Mouse (Mus musculus) lung, adult 10 weeks (tissue): ENCODE measurements around the gene Map3k12. TPM values are rescaled to one million over a fixed set of nuclear protein-coding genes. Genes with fewer than 3 reads are reported as not detected.

ENCODE experiments used
- polyA plus RNA-seq: library from polyadenylated mRNA; stranded (reverse); fragments of 350-450 nt; fragmentation: Illumina TruSeq; extraction: RNeasy Lipid Tissue Mini Kit (QIAGEN cat#74804); gene quantifications from one replicate; pipeline ENCODE4 v1.2.3, GENCODE M21; 2014; ENCODE audit warnings: low read depth, low replicate concordance; ENCODE audit not compliant: insufficient read depth

The Map3k12 gene
- 3.0 TPM for polyA plus RNA-seq

DNA sequence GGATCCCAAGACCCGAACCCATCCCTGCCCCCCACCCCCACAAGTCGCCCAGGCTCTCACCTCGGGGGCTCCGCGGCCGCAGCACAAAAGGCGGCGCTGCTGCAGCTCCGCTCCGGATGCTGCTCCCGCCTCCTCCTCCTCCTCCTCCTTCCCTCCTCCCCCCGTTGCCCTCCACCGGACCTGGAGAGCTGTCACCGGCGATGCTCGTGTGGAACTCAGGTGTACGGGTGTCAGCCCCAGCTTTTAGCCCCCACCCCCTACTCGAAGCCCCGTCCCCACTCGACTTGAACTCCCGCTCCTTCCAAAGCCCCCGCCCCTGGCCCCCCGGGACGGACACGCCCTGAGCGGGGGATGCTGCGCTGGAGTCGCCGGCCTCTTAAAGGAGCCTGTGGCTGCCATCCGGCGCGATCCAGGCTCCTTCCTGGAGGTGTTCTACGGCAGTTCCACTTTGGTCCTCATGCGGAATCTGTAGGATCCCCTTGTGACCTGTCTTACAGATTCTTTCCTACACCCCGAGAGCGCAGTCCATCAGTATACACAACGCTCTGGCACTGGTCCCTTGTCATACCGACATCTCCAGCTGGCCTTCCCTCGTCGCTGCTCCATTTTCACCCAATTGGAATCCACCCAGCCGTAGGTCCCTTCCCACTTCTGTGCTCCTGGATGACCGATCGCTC lies at the start of gene Map3k12:
TSS of gene Map3k12 (minus strand) at position 337 of the 677 bp plus-strand sequence.

DNA sequence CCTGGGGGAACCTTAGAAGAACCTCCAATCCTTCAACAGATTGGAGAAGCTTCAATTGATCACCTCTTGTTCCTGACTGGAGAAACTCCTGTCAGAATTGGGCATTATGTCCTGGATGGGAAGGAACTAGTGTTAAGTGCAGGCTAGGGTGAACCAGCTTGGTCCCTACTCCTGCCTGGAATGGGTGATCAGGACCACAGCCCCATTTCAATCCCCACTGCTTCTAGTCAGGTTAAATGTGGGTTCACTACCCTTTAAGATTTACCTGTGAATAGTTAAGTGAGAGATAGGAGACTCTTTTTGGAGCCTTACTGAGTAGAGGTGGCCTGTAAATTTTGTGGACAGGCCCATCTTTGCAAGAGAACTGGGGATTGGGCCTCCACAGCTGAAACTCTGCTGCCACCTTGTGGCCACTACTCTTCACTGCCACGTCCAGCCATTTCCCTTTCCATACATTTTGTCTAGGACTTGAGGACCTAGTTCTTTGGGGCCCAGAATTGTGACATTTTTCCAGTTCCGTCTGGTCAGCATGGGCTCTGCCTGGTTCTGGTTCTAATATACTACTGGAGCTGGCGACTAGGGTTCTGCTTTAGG lies 8.1 kb upstream of the Map3k12 start, which contains the start of gene Npff:
TSS of gene Npff (minus strand) at position 51 of the 594 bp plus-strand sequence.

DNA sequence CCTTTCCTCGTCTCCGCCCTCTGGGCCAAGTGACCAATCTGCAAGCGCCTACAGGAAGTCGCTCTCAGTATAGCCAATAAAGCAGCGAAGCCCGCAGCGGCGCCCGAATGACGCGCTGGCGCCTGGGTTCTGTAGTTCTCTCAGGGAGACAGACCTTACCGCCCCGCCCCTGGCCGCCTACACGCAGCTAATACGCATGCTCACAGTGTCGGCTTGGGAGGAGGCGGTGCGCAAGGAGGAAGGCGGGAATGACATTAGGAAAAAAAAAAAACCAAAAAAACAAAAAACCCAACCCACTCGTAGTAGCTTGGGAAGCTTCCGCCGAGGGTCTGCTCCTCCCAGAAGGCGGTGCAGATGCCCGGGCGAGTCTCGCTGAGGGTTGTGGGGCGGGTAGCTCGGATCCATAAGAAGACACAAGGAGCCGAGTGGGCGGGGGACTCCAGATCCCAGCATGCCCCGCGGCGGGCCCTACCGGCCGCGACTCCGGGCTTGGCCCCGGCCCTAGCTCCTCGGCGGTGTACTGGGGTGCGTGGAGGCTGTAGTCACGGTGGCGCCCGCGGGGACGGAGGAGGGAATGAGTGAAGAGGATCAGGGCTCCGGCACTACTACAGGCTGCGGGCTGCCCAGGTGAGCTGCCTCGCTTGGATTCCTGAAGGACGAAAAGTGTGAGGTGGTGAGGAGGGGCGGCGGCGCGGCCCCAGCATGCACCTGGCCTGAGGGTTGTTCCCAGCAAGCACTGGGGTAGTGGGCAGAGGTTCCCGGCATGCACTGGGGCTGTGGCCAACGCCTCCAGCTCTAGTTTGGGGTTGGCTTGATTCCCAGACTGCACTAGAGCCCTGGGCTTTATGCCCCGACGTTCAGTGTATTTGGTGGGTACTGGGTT lies 1.4 kb upstream of the Map3k12 start, which contains the start of gene Tarbp2:
TSS of gene Tarbp2 (plus strand) at position 217 of the 883 bp plus-strand sequence.

DNA sequence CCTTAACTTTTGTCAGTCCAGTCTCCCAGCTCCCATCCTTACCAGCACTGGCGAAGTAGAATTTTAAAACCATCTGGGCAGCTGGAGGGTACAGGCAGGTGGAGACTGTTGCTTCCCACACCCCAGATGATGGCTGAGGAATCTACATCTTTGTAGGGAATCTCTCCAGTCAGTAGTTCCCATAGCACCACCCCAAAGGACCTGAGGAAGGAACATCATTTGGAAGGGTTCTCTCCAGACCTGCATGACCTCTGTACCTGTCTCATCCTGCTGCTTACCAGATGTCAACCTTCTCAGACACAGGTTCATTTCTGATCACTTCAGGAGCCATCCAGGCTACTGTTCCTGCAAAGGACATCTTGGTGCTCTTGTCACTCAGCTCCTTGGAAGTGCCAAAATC lies 13.4 kb downstream of the Map3k12 start, which contains the start of gene Gm10337:
TSS of gene Gm10337 (plus strand) at position 276 of the 400 bp plus-strand sequence.

DNA sequence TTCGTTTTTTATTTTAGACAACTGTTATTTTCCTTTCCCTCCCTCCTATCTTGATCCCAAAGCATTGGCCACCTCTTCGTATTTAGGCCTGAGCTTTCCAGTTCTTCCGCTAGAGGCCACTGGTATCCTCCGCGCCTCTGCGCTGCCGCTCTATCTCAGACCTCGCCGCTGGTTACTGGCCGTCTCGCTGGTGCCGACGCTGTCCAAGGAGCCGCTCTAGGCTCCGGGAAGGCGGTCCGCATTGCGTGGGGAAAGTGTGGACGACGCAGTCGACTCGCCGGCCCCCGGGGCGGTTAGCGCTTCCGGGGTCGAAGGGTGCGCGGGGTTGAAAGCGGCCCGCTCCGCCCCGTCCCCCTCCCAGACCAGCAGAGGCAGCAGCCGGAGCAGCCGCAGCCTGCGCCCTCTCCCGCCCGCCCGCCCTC lies 46.7 kb downstream of the Map3k12 start, which contains the start of gene Pcbp2:
TSS of gene Pcbp2 (plus strand) at position 357 of the 422 bp plus-strand sequence.

DNA sequence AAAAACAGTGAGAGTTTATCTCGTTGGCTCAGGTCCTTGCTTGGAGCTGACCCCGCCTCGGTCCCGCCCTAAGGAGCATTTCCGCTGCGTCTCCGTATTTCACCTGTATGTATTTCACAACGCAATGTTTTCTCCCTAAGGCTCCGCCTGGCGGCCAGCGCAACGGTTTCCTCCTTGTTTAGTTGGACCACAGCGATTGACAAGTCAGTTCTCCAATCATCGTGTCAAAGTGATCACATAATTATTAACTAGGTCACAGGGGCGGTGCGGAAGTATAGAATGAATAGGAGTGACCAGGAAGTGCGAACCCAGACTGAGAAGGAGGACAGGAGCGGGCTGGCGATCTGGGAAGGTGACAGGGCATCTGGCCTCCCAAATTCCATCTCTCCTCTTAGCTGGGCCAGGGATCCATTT lies 58.0 kb downstream of the Map3k12 start, which contains the start of gene Prr13:
TSS of gene Prr13 (plus strand) at position 125 of the 414 bp plus-strand sequence.

Other genes with a start within 250 kb of the Map3k12 start
- 0.10 TPM for gene Gm9918, start 246.5 kb downstream of the Map3k12 start, polyA plus RNA-seq
- 38.5 TPM for gene Mfsd5, start 237.6 kb downstream of the Map3k12 start, polyA plus RNA-seq
- 1.2 TPM for gene Espl1, start 220.8 kb downstream of the Map3k12 start, polyA plus RNA-seq
- 792 TPM for gene Pfdn5, start 190.9 kb downstream of the Map3k12 start, polyA plus RNA-seq
- gene Myg1, start 185.4 kb downstream of the Map3k12 start, polyA plus RNA-seq, result 41.8 TPM
- 13.3 TPM for gene Aaas, start 166.3 kb downstream of the Map3k12 start, polyA plus RNA-seq
- gene Sp7, start 149.9 kb downstream of the Map3k12 start, polyA plus RNA-seq, result not detected
- gene Sp1, start 110.9 kb downstream of the Map3k12 start, polyA plus RNA-seq, result 12.7 TPM
- 9.2 TPM for gene Amhr2, start 71.7 kb downstream of the Map3k12 start, polyA plus RNA-seq
- 139 TPM for gene Prr13, start 58.0 kb downstream of the Map3k12 start, polyA plus RNA-seq
- 289 TPM for gene Pcbp2, start 46.5 kb downstream of the Map3k12 start, polyA plus RNA-seq
- gene Gm10337, start 13.3 kb downstream of the Map3k12 start, polyA plus RNA-seq, result not detected
- 23.7 TPM for gene Tarbp2, start 1.1 kb upstream of the Map3k12 start, polyA plus RNA-seq
- 3.4 TPM for gene Npff, start 7.9 kb upstream of the Map3k12 start, polyA plus RNA-seq
- not detected for gene Gm28047, start 108.0 kb upstream of the Map3k12 start, polyA plus RNA-seq
- gene Atf7, start 108.4 kb upstream of the Map3k12 start, polyA plus RNA-seq, result 48.0 TPM
- gene Atp5g2, start 155.3 kb upstream of the Map3k12 start, polyA plus RNA-seq, result 300 TPM
- 44.1 TPM for gene Calcoco1, start 205.1 kb upstream of the Map3k12 start, polyA plus RNA-seq